Mouse (Mus musculus): ENCODE results near the gene Olfr599. TPM values are rescaled to one million over a fixed set of nuclear protein-coding genes. Genes with fewer than 3 reads are reported as not detected.
"Not testable (repeated sequence)": the region's sequence is repeated elsewhere in the genome, so short reads cannot be mapped to it uniquely, and the experiment has no call there.

Olfr599 gene
- polyA plus RNA-seq (2012; rRNA removed): not detected in 2 replicates

- WGBS: 85% methylated on average over 1 of the region's 1 CpGs
- Histone ChIP-seq H3K27ac (ENCODE audit: insufficient read depth, low read length) (no peak within 1 kb of the TSS), H3K27me3 (ENCODE audit: control insufficient read depth, insufficient read depth, low read length) (no peaks in the 10 kb centered on the region), H3K4me3 (ENCODE audit: extremely low read depth, insufficient read depth, insufficient read length) (no peak within 1 kb of the TSS), H3K36me3 (ENCODE audit: control insufficient read depth, insufficient read depth, low read length) (no peaks in the 10 kb centered on the region), H3K4me1 (ENCODE audit: control insufficient read depth, insufficient read depth, insufficient read length) (no peaks in the 10 kb centered on the region)
- TF ChIP-seq CTCF (IDR thresholded peaks at IDR 0.05; ENCODE audit: extremely low read depth, insufficient read depth, insufficient read length, insufficient replicate concordance) (no peak), POLR2A (IDR thresholded peaks at IDR 0.05; ENCODE audit: low read depth, low read length) (no peak)
- DNase-seq (ENCODE audit: low read depth in 1 of 2, low spot score in 2 of 2): no peak
These were observed at the start of gene Olfr599 for GRCm38 (mm10) chr7:103335617-103336016. Olfr599 (plus strand) TSS chr7:103335917.

- H3K4me1 ChIP-seq (ENCODE audit: control insufficient read depth, insufficient read depth, insufficient read length); DNase-seq (ENCODE audit: low read depth in 1 of 2, low spot score in 2 of 2); H3K36me3 ChIP-seq (ENCODE audit: control insufficient read depth, insufficient read depth, low read length); H3K27ac ChIP-seq (ENCODE audit: insufficient read depth, low read length); H3K4me3 ChIP-seq (ENCODE audit: extremely low read depth, insufficient read depth, insufficient read length); H3K27me3 ChIP-seq (ENCODE audit: control insufficient read depth, insufficient read depth, low read length): not testable (repeated sequence)
- WGBS: 85% methylated on average over 2 of the region's 2 CpGs
These were observed 30.4 kb upstream of the Olfr599 start, which contains the start of gene Olfr596 for GRCm38 (mm10) chr7:103305348-103305747. Olfr596 (plus strand) TSS chr7:103305648.

GRCm38 (mm10) chr7:103316015-103316414 is 19.7 kb upstream of the Olfr599 start, which contains the start of gene Olfr597:
Olfr597 (plus strand) TSS chr7:103316315.
- not testable (repeated sequence) for H3K4me1 ChIP-seq (ENCODE audit: control insufficient read depth, insufficient read depth, insufficient read length); DNase-seq (ENCODE audit: low read depth in 1 of 2, low spot score in 2 of 2); H3K27ac ChIP-seq (ENCODE audit: insufficient read depth, low read length); H3K36me3 ChIP-seq (ENCODE audit: control insufficient read depth, insufficient read depth, low read length); H3K27me3 ChIP-seq (ENCODE audit: control insufficient read depth, insufficient read depth, low read length); H3K4me3 ChIP-seq (ENCODE audit: extremely low read depth, insufficient read depth, insufficient read length)
- WGBS: 90% methylated on average over 2 of the region's 2 CpGs

GRCm38 (mm10) chr7:103323268-103323667 is 12.4 kb upstream of the Olfr599 start, which contains the start of gene Olfr598:
Olfr598 (plus strand) TSS chr7:103323568.
- DNase-seq (ENCODE audit: low read depth in 1 of 2, low spot score in 2 of 2): no peak
- TF ChIP-seq POLR2A (IDR thresholded peaks at IDR 0.05; ENCODE audit: low read depth, low read length) (no peak), CTCF (IDR thresholded peaks at IDR 0.05; ENCODE audit: extremely low read depth, insufficient read depth, insufficient read length, insufficient replicate concordance) (no peak)
- Histone ChIP-seq H3K36me3 (ENCODE audit: control insufficient read depth, insufficient read depth, low read length) (no peaks in the 10 kb centered on the region), H3K4me3 (ENCODE audit: extremely low read depth, insufficient read depth, insufficient read length) (no peak within 1 kb of the TSS), H3K4me1 (ENCODE audit: control insufficient read depth, insufficient read depth, insufficient read length) (no peaks in the 10 kb centered on the region), H3K27me3 (ENCODE audit: control insufficient read depth, insufficient read depth, low read length) (no peaks in the 10 kb centered on the region), H3K27ac (ENCODE audit: insufficient read depth, low read length) (no peak within 1 kb of the TSS)

- Histone ChIP-seq H3K4me1 (ENCODE audit: control insufficient read depth, insufficient read depth, insufficient read length) (no peaks in the 10 kb centered on the region), H3K4me3 (ENCODE audit: extremely low read depth, insufficient read depth, insufficient read length) (no peak within 1 kb of the TSS), H3K27ac (ENCODE audit: insufficient read depth, low read length) (no peak within 1 kb of the TSS), H3K36me3 (ENCODE audit: control insufficient read depth, insufficient read depth, low read length) (no peaks in the 10 kb centered on the region), H3K27me3 (ENCODE audit: control insufficient read depth, insufficient read depth, low read length) (no peaks in the 10 kb centered on the region)
- TF ChIP-seq CTCF (IDR thresholded peaks at IDR 0.05; ENCODE audit: extremely low read depth, insufficient read depth, insufficient read length, insufficient replicate concordance) (no peak), POLR2A (IDR thresholded peaks at IDR 0.05; ENCODE audit: low read depth, low read length) (no peak)
- no peak for DNase-seq (ENCODE audit: low read depth in 1 of 2, low spot score in 2 of 2)
These were observed 13.9 kb downstream of the Olfr599 start, which contains the start of gene Olfr600 for GRCm38 (mm10) chr7:103349569-103349968. Olfr600 (minus strand) TSS chr7:103349669.

- Histone ChIP-seq H3K4me1 (ENCODE audit: control insufficient read depth, insufficient read depth, insufficient read length) (no peaks in the 10 kb centered on the region), H3K36me3 (ENCODE audit: control insufficient read depth, insufficient read depth, low read length) (no peaks in the 10 kb centered on the region), H3K27ac (ENCODE audit: insufficient read depth, low read length) (no peak within 1 kb of the TSS), H3K27me3 (ENCODE audit: control insufficient read depth, insufficient read depth, low read length) (no peaks in the 10 kb centered on the region), H3K4me3 (ENCODE audit: extremely low read depth, insufficient read depth, insufficient read length) (no peak within 1 kb of the TSS)
- WGBS: 89% methylated on average over 1 of the region's 1 CpGs
- no peak for DNase-seq (ENCODE audit: low read depth in 1 of 2, low spot score in 2 of 2)
- TF ChIP-seq POLR2A (IDR thresholded peaks at IDR 0.05; ENCODE audit: low read depth, low read length): no peak
These were observed 26.8 kb downstream of the Olfr599 start, which contains the start of gene Olfr601 for GRCm38 (mm10) chr7:103362555-103362954. Olfr601 (minus strand) TSS chr7:103362655.

GRCm38 (mm10) chr7:103386077-103386476 is 50.4 kb downstream of the Olfr599 start, which contains the start of gene Olfr603:
Olfr603 (minus strand) TSS chr7:103386177.
- no peaks in the 10 kb centered on the region for H3K27me3 ChIP-seq (ENCODE audit: control insufficient read depth, insufficient read depth, low read length)
- no peaks in the 10 kb centered on the region for H3K36me3 ChIP-seq (ENCODE audit: control insufficient read depth, insufficient read depth, low read length)
- no peak within 1 kb of the TSS for H3K27ac ChIP-seq (ENCODE audit: insufficient read depth, low read length)
- TF ChIP-seq CTCF (IDR thresholded peaks at IDR 0.05; ENCODE audit: extremely low read depth, insufficient read depth, insufficient read length, insufficient replicate concordance) (no peak), POLR2A (IDR thresholded peaks at IDR 0.05; ENCODE audit: low read depth, low read length) (no peak)
- H3K4me3 ChIP-seq (ENCODE audit: extremely low read depth, insufficient read depth, insufficient read length): no peak within 1 kb of the TSS
- DNase-seq (ENCODE audit: low read depth in 1 of 2, low spot score in 2 of 2): no peak
- H3K4me1 ChIP-seq (ENCODE audit: control insufficient read depth, insufficient read depth, insufficient read length): no peaks in the 10 kb centered on the region

Other genes starting within 250 kb of the Olfr599 start
- gene Olfr585, start 238.2 kb upstream of the Olfr599 start, polyA plus RNA-seq (2012; rRNA removed): not detected in 2 replicates
- not detected in 2 replicates for gene Olfr586, start 210.3 kb upstream of the Olfr599 start, polyA plus RNA-seq (2012; rRNA removed)
- not detected in 2 replicates for gene Olfr588-ps1, start 195.0 kb upstream of the Olfr599 start, polyA plus RNA-seq (2012; rRNA removed)
- not detected in 2 replicates for gene Olfr589, start 179.6 kb upstream of the Olfr599 start, polyA plus RNA-seq (2012; rRNA removed)
- gene Olfr591, start 157.6 kb upstream of the Olfr599 start, polyA plus RNA-seq (2012; rRNA removed): not detected in 2 replicates
- not detected in 2 replicates for gene Olfr592, start 151.1 kb upstream of the Olfr599 start, polyA plus RNA-seq (2012; rRNA removed)
- gene Olfr593, start 124.1 kb upstream of the Olfr599 start, polyA plus RNA-seq (2012; rRNA removed): not detected in 2 replicates
- not detected in 2 replicates for gene Olfr594, start 118.9 kb upstream of the Olfr599 start, polyA plus RNA-seq (2012; rRNA removed)
- gene Usp17ld, start 83.4 kb upstream of the Olfr599 start, polyA plus RNA-seq (2012; rRNA removed): not detected in 2 replicates
- gene Olfr596, start 30.3 kb upstream of the Olfr599 start, polyA plus RNA-seq (2012; rRNA removed): not detected in 2 replicates
- not detected in 2 replicates for gene Olfr597, start 19.6 kb upstream of the Olfr599 start, polyA plus RNA-seq (2012; rRNA removed)
- not detected in 2 replicates for gene Olfr598, start 12.3 kb upstream of the Olfr599 start, polyA plus RNA-seq (2012; rRNA removed)
- not detected in 2 replicates for gene Olfr600, start 13.8 kb downstream of the Olfr599 start, polyA plus RNA-seq (2012; rRNA removed)
- gene Olfr601, start 26.7 kb downstream of the Olfr599 start, polyA plus RNA-seq (2012; rRNA removed): not detected in 2 replicates
- gene Olfr603, start 50.3 kb downstream of the Olfr599 start, polyA plus RNA-seq (2012; rRNA removed): not detected in 2 replicates
- not detected in 2 replicates for gene Usp17lc, start 79.2 kb downstream of the Olfr599 start, polyA plus RNA-seq (2012; rRNA removed)
- gene Olfr605, start 109.5 kb downstream of the Olfr599 start, polyA plus RNA-seq (2012; rRNA removed): not detected in 2 replicates
- gene Olfr606, start 113.1 kb downstream of the Olfr599 start, polyA plus RNA-seq (2012; rRNA removed): not detected in 2 replicates
- gene Olfr607, start 128.2 kb downstream of the Olfr599 start, polyA plus RNA-seq (2012; rRNA removed): not detected in 2 replicates
- not detected in 2 replicates for gene Olfr608, start 134.0 kb downstream of the Olfr599 start, polyA plus RNA-seq (2012; rRNA removed)
- not detected in 2 replicates for gene Olfr609, start 162.1 kb downstream of the Olfr599 start, polyA plus RNA-seq (2012; rRNA removed)
- not detected in 2 replicates for gene Olfr610, start 176.2 kb downstream of the Olfr599 start, polyA plus RNA-seq (2012; rRNA removed)
- not detected in 2 replicates for gene Olfr611, start 184.9 kb downstream of the Olfr599 start, polyA plus RNA-seq (2012; rRNA removed)
- gene Olfr612, start 206.8 kb downstream of the Olfr599 start, polyA plus RNA-seq (2012; rRNA removed): not detected in 2 replicates
- gene Olfr613, start 212.2 kb downstream of the Olfr599 start, polyA plus RNA-seq (2012; rRNA removed): not detected in 2 replicates
- not detected in 2 replicates for gene Olfr615, start 220.2 kb downstream of the Olfr599 start, polyA plus RNA-seq (2012; rRNA removed)
- not detected in 2 replicates for gene Olfr616, start 233.2 kb downstream of the Olfr599 start, polyA plus RNA-seq (2012; rRNA removed)
- not detected in 2 replicates for gene Olfr617, start 237.1 kb downstream of the Olfr599 start, polyA plus RNA-seq (2012; rRNA removed)

All from spleen, adult 2 months (tissue).